Mouse (Mus musculus) ovary, postnatal 14 days (tissue): ENCODE results near the gene Grip2.

ENCODE experiments used
- DNase-seq: peaks from one replicate; pipeline ENCODE4 v3.0.0; 2022; ENCODE audit warnings: low spot score

Gene Grip2

DNA sequence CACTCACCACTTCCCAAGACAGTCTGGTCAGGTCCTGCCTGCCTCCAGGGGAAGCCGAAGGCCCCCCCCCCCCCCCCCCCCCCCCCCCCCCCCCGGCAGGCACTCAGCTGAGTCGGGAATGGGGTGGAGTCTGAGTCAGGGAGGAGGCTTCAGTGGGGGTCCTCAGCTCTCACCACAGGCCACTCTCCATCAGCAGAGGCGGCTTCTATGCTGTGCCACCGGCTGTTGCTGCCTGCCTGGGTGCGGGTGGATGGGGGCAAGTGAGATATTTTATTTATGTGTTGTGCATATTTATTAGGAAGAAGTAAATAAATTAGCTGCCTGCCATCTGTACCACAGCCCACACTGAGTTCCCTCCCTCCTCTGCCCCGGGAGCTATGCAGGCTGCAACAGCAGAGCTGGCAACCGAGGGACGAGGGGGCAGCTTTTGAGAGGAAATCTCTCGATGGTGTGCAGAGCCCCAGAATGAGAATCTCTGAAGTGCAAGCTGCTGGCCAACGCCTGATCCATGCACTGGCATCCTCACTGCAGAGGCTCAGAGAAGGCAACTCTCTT is at the start of gene Grip2:
Gene Grip2, minus strand, starts transcription at position 235 of the 555 bp plus-strand sequence.
- DNase-seq: no peak

DNA sequence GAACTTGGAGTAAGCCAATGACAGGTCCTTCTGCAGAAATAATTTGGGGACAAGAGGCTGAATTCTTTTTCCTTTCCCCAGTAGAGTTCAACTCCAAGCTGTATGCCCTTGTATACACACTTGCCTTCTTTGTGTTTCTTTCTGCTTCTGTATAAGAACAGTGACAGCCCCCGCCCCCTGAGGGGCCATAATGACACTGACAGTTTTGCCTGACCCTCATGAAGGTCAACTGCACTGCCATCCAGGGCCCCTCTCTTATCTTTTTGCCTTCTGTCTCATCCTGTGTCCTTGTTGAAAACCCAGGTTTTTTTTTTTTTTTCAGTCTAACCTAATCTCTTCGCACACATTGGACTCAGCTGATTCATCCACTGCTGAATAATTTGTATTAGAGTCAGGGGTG is 45.7 kb upstream of the Grip2 start:
- DNase-seq: no peak

DNA sequence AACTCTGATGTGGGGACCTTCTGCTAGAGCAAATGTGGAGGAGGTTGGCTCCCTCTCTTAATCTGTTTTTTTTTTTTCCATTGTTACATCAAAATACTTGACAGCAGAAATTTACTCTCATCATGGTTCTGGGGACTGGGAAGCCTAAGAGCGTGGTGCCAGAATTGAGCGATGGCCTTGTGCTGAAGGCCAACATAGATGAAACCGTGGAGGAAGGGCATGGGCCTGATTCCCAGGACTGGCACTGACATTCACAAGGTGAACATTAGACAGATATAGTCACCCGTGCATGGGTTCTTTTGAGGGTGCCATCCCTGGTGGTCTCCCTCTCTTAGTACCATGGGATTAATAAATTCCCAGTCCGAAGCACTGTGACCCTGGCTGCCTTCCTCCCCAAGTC is 41.0 kb upstream of the Grip2 start:
- no peak for DNase-seq

DNA sequence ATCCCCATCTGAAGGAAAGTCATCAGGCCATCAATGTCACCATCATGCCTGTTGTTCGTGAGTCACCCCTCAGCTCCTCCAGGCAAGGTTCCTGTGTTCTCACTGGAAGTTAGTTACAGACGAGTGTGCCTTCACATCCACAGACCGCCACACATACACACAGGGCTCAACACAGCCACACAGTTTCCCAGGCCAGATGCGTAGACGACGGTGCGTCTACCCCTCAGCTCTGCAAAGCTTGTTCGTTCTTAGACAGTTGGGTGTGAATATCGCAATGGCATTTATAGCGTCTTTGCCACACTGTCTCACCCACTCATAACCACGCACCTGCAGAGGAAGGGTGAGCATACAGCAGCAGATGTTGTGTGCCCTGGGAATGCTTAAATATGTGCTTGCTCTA is 38.6 kb upstream of the Grip2 start:
- no peak for DNase-seq

DNA sequence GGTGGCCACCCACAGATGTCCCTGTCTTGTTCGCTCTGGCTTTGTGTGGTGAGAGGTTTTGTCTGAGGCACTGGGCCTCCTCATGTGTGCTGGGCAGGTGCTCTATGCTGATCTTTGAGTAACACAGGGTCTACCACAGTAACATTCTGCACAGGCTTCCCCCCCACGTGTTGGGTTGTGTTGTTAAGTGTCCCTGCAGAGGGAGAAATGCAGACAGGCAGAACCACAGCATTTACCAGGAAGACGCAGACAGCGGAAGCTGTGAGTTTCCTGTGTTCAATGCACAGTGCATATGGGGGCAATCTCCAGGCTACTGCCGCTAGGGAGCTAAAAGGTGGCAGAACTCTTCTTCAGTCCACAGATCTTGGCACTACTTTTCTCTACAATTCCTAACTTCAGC is 37.5 kb upstream of the Grip2 start:
- no peak for DNase-seq

DNA sequence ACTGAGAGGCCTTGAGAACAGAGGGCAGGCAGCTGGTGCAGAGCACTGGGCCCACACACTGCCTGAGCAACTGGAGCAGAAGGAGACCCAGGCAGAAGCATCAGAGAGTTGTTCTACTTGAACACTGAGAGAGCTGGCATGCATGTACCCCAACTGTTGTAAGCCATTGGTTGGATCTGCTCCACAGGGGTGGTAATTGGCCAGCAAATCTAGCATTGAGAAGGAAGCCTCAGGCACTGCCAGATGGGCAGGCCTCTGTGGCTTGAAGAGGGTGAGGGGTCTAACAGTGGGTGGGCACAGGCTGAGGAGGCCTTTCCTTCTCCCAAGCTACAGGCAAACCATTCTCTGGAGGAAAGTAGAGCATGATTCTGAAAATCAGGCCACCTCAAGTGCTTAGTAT is 35.8 kb upstream of the Grip2 start:
- no peak for DNase-seq

DNA sequence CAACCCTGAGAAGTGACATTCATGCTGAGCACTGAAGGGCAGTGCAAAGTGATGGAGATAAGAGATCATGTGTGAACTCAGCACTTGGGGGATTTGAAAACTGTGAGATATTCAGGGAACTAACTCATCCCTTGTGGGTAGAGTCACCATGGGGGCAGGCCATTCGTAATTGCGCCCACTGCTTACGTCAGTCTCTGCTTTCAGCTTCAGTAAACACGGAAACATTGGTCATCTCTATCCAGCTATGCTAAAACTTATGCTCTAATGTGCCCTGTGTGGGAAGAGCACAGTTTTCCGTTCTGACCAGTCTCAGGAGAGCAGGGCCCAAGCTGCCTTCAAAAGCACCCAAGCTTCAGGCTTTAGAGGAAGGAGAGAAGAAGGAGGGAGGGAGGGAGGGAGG is 31.3 kb upstream of the Grip2 start:
- no peak for DNase-seq

DNA sequence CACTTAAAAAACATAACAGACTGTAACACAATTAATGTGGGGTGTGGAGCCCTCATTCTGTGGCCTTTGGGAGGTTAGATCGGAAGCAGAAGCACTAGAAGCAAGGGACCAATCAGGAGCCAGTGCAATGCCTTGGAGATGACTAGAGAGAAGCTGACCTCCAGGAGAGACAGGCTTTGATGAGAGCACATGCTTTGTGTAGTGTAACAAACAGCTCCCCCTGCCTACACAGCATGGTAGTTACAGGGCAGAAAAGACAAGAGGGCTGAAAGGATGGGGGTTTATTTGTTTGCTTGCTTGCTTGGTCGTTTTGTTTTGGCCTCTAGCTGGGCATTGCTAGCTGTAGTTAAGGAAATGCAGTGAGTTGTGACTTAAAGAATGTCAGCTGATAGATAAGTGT is 25.5 kb upstream of the Grip2 start:
- DNase-seq: peak; percentile 13

DNA sequence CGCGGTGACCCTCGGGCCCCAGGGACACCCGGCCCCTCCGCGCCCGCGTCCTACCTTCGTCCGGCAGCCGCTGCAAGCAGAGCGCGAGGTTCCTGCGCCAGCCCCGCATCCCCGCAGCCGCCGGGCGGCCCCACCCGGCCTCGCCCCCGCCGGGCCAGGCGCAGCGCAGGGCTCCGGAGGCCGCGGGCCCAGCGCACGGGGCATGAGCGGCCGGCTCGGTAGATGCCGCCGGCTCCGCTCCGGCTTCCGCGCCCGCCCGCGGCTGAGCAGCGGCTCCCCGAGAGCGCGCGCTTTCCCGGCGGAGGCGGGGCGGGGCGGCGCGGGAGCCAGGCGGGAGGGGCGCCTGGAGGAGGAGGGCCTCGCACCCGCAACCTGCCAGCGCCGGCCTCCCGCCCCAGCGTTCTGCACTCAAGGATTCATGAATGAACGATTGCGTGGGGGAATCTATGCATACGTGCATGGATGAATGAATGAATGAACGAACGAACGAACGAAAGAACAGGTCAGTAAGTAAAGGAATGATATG is 16.6 kb upstream of the Grip2 start:
- no peak for DNase-seq

DNA sequence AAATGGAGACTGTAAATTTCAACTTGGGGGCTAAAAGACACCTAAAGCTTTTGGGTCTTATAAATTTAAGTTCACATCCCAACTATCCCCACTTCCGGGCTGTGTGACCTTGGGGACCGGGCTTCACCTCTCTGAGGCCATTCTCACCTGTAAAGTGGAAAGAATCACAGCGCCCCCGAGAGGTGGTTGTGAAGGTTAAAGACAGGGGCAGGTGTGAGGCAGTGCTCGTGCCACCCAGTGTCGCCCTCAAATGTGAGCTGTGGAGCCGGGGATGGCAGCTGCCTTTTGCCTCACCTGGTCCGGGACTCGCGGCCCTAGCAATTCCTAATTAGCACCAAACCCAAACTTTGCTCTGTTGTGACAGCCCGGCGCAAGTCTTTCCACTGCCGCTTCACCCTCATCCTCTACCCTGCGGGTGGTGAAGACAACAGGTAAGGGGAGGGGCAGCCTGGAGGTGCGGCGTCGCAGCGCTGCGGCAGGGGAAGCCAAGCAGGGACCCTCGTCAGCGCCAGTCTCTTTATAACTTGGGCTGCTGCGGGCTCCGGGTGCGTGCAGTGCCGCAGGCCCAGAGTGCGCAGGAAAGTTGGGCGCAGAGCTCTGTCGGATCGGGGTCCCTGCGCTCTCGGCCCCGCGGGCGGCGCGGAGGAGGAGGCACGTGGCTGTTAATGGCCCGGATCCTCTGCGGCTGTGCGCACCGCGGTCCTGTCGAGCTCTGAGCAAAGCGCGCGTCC is 16.0 kb upstream of the Grip2 start:
- DNase-seq: no peak

DNA sequence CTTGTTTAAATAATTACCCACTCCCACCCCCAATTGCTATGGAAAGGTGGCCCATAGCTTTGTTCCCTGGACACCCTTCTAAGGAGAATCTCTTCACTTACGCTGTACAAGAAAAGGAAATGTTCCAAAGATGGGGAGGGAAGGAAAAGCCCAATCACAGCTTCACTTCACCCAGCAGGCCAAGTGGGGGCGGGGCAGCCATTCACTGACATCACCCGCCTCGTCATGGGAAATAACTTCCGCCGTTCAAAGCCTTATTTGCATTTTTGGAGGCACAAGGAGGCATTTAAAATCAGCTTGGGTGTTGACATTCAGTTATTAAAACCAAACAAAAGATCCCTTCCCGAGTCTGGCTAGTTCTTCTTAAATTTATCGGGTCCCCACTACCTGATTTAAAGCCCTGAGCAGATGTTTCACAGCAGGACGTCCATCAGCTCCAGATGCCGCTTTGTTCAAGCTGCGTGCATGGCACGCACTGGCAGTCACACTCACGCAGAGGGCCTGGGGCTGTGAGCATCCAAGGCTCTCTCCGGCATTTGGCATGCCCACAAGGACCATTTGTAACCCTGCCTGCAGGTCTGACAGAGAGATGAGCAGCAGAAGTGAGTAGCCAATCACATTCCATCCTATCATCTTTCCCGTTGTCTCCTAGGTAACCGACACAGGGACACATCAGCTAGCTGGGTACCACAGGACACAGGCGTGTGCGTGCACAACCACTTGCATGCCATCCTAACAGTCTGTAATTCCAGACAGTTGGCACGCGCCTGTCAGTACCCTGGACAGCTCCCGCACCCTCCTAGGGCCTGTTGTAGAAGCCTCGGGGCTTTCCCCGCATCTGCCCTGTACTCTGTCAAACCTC is 12.2 kb upstream of the Grip2 start:
- DNase-seq: peak; percentile 65

DNA sequence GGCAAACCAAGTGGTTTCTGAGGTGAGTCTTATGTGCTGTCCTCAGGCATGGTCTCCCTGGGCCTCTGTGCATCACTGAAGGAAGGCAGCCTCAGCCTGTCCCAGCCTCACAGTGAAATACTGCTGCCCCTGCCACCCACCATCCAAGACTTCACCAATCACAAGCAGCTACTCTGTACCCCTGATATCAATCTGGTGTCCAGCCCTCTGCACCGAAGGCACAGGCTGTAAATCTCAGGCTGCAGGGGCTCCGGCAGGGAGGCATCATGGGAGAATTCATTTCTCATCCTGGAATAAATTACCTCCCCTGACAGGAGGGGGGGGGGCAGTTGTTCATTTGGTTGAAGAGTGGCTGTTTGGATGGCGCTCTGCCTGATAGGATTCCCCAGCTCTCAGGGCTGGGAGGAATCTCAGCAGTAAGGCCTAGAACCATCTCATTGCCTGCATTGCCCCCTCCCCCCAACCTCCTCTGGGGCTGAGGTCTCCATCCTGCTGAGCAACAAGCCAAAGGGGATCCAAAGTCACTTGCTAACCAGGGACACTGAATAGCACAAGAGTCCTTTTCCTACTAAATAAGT is 5.9 kb upstream of the Grip2 start:
- DNase-seq: no peak

DNA sequence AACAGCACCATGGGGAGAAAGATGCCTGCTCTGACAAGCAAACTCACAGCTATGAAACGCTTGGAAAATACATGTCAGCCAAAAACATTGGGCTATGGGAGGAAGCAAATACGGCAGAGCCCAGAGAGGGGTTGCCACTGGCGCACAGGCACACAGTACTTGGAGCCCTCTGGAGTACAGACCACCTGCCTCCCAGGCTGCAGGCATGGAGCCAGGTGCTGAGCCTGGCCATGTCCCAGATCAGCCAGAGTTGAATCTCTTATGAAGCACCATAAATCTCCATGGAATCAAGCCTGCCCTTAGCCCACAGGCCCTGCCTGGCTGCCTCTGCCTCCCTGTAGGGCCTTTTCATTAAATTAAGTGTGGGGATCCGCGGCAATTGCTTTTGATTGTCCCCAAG is 876 bp upstream of the Grip2 start:
- no peak for DNase-seq

DNA sequence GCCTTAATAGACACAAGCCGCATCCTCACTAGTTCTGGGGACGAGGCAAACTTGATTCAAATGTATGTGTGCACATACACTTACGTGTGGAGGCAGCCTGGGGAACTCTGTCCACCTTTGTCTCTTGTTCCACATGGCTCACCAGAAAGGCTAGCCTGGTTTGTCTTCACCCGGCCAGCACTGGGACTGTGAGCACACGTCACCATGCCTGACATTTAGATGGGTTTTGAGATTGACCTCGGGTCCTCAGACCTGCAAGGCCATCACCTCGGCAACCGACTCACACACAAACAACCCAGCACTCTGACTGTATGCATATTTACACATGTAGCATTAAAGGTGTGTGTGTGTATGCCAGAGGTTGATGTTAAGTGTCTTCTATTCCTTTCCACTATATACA is 8.8 kb downstream of the Grip2 start:
- no peak for DNase-seq

DNA sequence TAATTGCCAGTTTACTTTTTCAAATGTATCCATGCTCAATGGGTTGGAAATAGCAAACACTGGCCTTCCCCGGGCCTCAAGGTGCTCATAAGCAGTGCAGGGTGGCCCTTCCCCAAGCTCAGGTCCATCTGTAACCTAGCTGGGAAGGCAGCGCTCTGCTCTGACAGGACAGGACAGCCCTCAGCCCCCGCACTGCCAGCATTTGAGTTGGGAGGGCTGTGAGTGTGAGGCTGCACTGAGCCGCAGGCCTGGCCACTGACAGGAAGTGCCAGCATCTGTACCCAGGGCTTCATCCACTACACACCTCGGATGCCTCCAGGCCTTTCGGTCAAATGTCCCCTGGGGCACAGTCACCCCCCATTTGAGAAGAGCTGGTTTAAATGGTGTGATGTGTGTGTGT is 11.1 kb downstream of the Grip2 start:
- DNase-seq: no peak

DNA sequence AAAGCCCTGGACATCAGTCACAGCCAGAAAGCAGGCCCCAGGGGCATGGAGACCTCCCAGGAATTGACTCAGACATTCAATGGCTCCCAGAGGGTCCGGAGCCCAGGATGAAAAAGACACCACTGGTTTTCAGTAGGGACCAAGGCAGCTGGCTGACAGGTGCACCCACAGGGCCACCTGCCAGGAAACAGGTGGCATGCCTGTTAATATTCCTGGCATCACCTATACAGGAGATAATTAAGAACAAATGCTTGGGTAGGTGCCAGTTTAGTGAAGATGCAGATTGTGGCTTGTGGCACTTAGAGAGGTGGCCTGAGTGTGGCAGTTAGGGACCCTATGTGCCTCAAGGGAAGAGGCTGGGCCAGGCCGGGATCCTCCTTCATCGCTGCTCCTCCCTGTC is 13.4 kb downstream of the Grip2 start:
- DNase-seq: no peak

DNA sequence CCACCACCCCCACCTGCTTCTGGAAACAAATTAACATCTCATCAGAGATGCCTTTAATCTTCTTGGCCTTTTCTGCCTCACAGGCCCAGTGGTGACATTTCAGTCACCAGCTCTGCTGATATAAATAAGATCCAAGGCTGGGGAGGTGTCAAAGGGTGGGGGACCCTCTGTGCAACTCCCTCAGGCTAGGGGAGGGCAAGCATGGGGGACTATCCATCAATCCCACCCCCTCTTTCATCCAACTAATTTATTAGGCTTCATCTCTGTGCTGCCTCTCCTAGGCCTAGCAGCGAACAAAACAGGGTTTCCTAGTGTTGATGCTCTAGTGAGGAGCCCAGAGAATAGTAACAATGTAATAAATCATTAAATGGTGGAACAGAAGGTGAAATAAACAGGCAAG is 17.0 kb downstream of the Grip2 start:
- DNase-seq: no peak

DNA sequence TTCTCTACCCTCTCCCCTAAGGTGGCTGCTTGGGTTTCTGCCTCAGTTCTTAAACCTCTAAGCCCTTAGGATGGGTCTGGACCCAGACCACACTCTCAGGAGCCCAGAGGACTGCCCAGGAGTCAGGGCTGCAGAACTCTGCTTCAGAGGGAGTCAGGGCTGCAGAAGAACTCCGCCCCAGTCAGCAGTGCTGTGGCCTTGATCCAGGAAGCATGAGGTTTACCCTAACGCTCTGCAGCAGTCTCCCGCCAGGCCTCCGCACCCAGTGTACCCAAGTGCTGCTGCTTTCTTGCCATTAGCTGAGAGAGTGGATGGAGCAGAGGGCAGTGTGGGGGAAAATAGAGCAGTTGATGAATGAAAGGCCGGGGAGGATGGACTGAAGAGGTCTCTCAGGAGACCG is 19.0 kb downstream of the Grip2 start:
- DNase-seq: no peak

DNA sequence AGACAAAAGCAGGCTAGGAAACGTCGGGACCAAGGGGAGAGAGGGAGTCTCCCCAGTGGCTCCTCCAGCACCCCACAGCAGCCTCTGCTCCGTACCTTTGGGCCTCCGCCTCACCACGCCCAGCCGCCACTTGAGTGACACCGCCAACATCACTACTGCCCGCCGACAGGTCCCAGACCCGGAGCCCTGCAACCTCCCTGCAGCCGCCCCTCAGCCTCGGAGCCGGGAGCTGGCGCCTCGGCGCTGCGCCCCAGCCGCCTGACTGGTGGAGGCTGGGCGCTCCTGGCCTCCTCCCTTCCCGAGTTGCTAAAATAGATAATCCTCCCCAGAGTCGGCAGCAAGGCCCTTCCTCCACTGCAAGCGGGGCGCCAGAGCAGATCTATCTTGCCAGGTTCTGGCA is 19.9 kb downstream of the Grip2 start:
- DNase-seq: peak; percentile 13

DNA sequence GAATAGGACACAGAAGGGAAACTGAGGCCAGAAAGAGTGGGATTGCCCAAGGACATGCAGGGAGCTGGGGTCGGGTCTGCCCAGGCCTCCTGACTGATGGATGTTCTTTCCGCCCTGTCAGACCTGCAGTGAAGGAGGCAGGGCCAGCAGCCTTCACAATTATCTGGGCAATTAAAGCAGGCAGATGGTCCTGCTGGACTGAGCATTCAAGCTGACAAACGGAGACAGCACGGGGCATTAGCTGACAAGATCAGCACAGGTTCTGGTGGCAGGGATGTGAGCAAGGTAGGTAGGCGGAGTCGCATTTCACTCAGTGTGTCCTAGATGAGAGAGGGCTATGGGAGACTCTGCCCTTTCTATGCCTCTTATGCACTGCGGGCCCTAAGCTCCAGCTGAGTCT is 22.9 kb downstream of the Grip2 start:
- no peak for DNase-seq

DNA sequence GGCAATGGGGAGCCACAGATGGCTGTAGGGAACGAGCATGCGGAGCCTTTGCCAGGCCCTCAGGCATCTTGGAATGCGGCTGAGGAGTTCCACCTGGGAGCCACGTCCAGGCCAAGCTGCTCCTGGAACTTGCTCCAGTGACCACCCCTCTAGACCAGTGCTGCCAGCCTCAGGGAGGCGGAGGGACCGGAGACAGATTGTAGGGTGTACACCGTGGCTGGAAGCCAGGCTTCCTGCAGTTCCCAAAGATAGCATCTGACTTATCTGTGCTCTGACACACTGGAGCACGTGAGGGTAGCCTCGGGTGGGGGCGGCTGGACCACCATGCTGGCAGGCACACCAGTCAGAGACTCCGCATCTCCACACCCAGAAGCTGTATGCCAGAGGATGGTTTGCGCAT is 28.6 kb downstream of the Grip2 start:
- DNase-seq: no peak

DNA sequence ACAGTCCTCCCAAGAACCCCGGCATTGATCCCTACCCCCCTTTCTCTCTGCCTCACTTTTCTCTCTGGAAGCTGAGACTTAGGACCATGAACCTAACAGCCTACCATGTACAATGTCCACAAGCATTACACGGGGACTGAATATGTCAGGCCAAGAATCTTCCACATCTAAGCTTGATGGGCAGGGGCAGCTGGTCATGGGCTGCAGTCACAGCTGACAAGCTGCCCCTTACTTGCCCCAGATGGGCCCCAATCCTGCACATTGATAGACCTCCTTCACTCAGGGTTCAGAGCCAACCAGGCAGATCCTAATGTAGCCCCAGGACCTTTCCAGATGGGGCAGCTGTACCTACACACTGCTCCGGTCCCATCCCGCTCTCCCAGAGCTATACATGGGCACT is 30.3 kb downstream of the Grip2 start:
- no peak for DNase-seq

DNA sequence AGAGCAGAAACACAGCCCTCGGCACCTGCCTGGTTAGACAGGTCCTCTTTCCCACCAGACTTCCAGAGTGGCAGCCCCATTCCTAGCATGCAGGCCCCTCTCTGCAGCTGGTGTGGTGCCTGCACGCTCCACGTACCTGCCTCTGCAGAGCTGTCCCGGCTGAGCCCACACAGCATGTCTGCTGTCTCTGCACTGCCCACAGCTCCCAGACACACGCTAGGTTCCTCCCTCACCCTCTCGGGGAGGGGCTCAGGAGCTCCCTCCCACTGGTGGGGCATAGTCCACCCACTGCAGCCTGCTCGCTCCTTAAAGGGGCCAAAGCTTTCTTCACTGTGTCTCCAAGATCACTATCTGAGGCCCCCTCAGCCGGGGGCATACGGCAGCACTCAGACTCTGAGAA is 31.0 kb downstream of the Grip2 start:
- no peak for DNase-seq
